Mouse (Mus musculus): ENCODE measurements around the gene Bgn.

DNA sequence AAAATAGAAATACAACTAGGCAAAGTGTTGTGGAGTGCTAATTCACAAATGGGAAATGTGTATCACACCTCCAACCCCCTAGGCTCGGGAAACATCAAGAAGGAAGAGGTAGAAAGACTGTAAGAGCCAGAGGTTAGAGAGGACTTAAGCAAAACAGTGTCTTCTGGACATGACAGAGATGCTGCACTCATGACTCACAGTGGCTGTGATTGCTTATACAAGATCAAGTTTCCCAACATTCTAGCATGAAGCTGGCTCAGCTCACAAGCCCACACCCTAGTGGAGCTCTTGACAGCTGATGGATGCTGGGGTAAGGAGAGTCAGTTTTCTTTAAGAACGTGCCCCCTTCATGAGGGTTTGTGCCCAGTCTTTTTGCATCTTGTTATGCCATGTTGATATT, 42.0 kb upstream of the Bgn start:
- no peak for TF ChIP-seq CEBPB (IDR thresholded peaks at IDR 0.05; ENCODE audit: low read depth)
- no peak for TF ChIP-seq CTCF (IDR thresholded peaks at IDR 0.05; ENCODE audit: control insufficient read depth, insufficient read depth, insufficient read length)
- no peak for TF ChIP-seq MAX (IDR thresholded peaks at IDR 0.05)
- no peak for TF ChIP-seq USF1 (IDR thresholded peaks at IDR 0.05; ENCODE audit: low read depth)
- TF ChIP-seq MYOD1 (IDR thresholded peaks at IDR 0.05; ENCODE audit: control insufficient read depth, insufficient read length, low read depth): no peak
- TF ChIP-seq MYOG (IDR thresholded peaks at IDR 0.05; ENCODE audit: control insufficient read depth, extremely low read depth, insufficient read length): no peak
- no peak for TF ChIP-seq FOSL1 (IDR thresholded peaks at IDR 0.05; ENCODE audit: insufficient read depth, low read length, poor library complexity, severe bottlenecking)
